Mouse (Mus musculus): ENCODE results near the gene Cadm1. TPM values are rescaled to one million over a fixed set of nuclear protein-coding genes. Genes with fewer than 3 reads are reported as not detected.

Gene Cadm1
- total RNA-seq, 2 experiments from 2014 or later, result 2.0 to 2.8 TPM

DNA sequence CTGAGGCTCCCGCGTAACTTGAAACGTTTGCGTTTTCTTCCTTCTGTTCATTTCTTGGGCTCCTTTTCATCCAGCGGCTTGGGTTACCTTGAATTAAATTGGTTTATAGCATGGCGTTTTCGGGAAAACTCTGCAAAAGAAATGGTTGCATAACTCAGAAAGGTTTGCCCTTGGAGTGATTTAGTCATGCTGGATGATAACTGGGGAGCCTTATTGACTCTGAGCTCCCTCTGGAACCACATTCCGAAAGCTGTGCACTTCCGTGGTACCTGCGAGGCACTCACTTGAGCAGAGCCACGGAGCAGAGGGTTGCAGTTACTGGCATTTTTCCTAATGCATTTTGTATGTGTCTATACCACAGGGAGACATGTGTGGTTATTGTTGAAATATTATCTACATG is 71.6 kb downstream of the Cadm1 start:
- intact Hi-C loops (cut with DNase I), result no loop called here
- DNase-seq, result no peak

DNA sequence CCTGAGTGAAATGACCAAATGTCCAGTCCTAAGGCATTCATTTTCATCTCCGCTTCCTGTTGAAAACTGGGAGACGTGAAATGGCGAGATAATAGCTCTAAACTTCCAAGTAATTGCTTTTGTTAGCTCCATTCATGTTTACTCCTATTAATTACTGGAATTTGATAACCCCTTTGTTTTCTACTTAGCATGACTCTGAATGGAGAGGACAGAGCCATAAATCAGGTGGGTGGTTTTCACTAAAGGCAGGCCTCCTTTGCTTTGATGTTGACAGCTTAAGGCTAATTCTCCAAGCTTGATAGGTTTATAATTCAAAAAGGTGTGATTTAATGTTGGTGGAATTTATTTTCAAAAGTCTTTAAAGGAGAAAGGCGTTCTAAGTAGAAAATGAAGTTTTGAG is 74.0 kb downstream of the Cadm1 start:
- no peak for DNase-seq
- intact Hi-C loops (cut with DNase I), result no loop called here

DNA sequence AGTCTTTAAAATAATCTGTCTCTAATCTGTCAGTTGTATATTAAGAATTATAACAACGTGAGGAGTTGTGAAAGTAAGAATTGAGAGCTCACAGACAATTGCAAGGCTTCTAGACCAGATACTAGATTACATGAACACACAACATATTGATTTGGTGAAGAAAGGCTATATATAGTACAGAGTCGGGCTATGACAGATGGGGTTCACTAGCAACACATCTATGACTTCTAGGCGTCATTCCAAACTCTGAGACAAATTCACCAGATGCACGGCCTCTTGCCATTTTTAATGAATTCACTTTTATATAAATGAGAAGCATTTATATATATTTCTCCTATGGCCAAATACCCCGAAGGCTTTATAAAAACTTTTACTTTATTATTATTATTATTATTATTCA is 75.7 kb downstream of the Cadm1 start:
- intact Hi-C loops (cut with DNase I), result no loop called here
- no peak for DNase-seq

DNA sequence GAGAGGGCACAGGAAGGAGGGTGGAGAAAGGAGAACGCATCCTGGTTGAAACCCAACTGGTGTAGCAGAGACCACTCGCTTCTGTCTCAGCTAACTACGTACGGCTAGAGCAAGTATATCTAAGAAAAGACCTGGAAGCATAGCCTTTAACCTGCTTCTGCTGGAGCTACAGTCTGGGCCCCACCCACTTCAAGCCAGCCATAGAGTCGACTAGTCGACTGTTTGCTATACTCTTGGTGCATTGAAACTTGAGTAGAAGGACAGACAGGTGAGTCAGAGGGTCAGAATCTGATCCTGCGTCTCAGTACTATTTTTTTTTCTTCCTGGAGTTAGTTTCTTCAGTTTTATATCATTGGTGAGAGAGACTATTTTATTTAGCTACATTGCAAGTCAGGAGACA is 78.5 kb downstream of the Cadm1 start:
- intact Hi-C loops (cut with DNase I), result no loop called here
- no peak for DNase-seq

DNA sequence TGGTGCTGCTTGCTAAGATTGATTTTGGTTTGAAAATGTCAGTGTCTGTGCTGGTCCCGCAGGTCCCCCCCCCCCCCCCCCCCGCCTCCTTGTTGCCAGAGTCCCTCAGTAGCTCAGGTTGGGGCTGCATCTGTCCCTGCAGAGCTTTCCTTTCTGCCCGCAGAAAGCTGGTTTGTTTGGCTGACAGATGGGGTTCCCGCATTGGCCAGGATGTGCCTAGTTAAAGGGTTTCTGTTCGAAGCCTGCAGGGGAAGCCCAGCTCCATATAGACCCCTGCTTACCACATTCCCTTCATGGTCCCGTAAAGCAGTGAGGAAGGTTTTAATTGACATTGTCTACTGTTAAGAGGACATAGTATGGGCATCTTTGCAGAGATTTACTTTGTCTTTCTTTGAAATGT is 78.9 kb downstream of the Cadm1 start:
- no peak for DNase-seq
- intact Hi-C loops (cut with DNase I), result no loop called here

DNA sequence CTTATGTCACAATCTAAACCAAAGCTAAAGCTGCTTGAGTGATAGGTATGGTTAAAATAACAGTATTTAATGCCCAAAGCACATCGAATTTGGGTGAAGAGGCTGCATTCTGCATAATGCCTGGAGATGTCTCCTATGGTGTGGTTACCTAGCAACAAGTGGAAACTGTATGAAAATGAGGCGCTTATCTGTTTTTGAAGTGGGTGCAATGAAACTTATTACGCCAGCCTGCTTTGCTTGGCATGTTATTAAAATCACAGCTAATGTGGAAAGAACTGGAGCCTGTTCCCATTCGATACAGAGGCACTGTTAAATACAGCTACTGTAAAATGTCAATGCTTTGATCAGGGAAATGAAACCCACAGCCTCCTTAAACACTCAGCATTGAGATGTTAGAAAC is 79.5 kb downstream of the Cadm1 start:
- intact Hi-C loops (cut with DNase I), result no loop called here
- DNase-seq, result no peak

DNA sequence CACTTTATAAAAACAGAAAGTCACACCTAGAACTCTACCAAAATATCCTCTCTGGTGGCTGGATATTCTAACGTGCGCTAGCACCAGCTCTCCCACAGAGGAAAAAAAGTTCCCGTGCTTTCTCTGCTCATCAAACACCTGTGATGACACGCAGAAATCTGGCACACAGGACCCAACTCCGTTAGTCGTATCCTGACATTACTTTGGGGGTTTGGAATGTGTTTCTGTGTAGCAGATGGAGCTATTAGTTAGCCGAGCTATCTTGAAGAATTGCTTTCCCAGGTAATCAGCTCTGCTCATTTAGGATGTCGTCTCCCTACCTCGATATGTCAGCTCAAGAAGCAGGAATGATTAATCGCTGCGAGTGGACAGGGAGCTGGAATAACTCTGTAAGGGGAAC is 80.3 kb downstream of the Cadm1 start:
- DNase-seq, result no peak
- intact Hi-C loops (cut with DNase I), result no loop called here

DNA sequence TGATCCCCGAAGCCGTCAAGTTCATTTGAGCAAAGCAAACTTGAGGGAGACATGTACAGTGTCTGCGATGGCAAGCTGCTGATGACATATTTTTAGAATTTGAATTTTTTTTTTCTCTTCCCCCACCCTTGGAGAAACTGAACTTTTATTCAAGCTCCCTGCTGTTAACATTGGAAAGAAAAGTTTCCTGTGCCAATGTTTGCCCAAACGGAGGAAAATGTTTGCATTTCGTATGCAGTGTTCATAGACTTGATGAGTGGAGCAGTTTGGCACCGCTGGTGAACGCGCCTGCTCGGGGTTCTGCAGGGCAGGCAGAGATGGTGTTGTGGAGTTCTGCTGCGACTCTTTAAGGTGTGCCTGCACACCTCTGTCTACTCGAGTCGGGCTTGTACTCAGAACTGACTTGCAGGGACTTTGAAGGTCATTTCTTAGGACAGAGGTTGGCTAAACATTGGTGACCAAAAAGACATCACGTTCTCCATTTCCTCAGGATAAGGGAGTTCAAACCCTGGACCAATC is 83.0 kb downstream of the Cadm1 start:
- intact Hi-C loops (cut with DNase I), result no loop called here
- DNase-seq, result no peak

DNA sequence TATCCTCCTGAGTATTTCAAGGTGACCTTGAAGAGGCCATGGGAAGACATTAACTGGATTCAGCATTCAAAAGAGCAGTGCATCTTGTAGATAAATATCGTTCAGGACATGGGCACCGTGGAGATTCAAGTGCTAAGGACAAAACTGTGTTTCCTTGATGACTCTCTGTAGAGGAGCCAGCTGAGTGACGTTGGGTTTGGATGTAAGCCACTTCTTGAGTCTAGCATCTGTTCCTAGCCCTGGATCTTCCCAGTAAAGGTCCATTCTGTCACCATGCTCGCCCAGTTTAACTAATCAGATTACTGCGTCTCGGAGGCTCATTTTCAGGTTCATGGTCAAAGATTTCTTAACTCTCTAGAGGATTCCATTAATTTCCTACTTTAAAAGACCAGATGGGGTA is 85.1 kb downstream of the Cadm1 start:
- peak in 1 of 2 experiments; percentile 21 for DNase-seq
- intact Hi-C loops (cut with DNase I), result no loop called here

DNA sequence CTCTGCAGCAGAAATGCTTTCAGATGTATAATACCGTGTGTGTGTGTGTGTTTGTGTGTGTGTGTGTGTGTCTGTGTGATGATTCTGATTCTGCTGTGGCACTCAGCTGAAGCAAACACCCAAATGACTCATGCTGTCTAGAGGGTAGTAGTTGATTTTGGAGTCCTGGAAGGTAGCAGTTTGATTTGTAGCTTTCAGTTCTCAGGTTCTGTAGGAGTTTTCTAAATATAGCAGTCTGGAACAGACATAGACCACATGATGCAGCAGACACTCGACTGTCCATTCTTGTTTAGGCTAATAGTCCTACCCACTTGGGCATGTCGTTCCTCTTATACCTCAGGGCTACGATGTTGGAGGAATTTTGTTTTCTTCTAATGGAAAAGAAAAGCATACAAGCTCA is 86.4 kb downstream of the Cadm1 start:
- intact Hi-C loops (cut with DNase I), result no loop called here
- DNase-seq, result no peak

DNA sequence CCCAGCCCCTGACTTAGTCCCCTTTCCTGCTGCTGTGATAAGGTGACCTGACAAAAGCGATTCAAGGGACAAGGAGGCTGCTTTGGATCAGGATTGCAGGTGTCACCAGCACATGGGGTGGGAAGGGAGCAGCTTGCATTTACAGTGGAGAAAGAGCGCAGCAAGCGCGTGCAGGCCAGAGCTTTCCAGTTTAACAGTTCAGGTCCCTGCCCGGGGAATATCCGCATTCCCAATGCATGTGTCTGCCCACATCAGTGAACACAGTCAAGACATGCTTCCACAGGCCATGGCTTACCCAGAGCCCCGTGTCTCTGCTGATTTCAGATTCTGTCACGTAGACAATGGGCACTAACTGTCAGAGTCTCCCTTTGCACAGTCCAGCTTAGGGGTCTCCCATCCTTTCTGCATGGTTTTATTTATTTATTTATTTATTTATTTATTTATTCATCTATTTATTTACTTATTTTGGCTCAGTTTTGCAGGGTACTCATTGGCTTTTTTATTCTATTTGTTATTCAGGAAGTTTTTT is 89.6 kb downstream of the Cadm1 start:
- intact Hi-C loops (cut with DNase I), result no loop called here
- no peak for DNase-seq

DNA sequence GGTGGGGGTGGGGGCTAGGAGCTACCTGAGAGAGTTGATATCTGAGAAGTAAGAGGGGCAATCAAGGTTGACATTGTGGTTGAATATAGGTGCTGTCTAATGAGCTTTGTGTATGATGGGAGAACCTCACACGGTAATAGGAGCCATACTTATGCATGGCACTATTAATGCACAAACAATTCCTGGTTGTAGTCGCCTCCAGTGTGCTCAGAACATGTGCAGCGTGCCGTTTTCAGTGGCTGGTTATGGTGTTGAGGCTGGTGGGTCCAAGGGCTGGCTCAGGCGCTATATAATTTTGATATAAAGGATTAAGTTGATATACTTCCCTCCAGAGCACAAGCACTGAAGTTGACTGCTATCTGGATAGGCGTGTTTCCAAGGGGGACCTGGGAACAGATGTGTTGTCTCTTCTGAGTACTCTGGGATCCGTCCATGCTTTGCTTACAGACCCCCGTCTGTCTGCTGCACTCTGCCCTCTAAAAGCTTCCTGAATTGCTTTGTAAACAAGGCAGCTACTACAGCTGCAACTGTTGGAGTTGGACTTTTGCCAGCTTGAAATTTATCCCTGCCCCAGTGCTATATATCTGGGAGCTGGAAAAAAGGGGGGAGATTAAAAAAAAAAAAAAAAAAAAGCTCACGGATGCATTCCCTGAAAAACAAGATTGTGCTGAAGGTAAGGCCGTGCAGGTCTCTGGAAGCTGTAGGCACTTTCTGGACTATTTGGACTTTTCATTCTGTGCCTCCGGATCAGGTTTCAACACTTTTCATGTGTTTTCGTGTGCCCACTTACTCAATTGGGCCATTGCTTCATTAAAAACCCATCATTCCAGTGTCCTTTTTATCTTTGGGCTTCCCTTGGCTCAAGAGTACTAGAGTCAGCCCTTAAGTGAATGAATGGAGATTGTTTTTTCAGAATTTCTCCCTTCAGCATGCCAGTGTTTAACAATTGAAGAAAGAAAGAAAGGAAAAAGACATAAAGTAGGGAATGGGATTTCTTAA is 93.8 kb downstream of the Cadm1 start:
- DNase-seq, result no peak
- intact Hi-C loops (cut with DNase I), result no loop called here

DNA sequence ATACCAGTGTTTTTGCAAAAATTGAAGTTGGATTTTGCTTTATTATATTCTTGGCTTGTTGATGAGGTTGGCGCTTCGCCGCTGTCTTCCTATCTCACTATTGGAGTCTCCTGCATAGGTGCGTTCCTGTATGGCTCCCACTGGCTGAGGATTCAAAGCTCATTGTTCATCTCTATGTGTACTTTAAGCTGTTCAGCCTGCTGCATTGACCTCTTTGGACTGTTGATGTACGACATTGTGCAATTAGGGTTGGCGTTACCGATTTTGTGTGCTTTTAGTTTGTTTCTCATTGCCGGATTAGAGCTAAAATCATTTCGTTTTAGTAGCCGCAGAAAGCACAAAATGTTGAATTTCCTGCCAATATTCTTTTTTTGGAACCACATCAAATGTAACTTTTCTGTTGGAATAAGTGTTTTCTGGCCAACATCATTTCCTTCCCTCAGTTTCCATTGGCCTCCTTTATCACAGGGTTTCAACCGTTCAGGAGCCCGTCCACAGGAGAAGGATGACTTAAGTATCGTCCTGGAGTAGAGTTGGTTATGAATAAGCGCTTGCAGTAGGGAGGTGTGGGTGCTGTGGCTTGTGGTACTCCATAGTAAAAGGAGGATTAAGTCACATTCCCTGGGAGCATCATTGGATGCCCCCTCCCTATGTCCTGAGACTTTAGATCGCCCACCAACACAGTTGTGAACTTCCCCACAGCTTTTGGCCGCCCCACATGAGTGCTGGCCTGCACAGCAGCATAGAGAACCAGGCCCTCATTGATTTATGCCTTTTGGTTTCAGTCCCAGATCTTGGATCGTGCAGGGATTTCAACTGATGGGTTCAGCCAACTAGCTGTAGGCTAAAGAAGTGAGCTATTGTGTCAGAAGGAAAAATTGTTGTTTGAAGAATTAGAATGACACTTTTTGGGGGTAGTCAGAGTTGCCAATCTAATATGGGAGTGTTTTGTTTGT is 94.9 kb downstream of the Cadm1 start:
- intact Hi-C loops (cut with DNase I), result no loop called here
- peak; percentile 13 to 17 for DNase-seq

DNA sequence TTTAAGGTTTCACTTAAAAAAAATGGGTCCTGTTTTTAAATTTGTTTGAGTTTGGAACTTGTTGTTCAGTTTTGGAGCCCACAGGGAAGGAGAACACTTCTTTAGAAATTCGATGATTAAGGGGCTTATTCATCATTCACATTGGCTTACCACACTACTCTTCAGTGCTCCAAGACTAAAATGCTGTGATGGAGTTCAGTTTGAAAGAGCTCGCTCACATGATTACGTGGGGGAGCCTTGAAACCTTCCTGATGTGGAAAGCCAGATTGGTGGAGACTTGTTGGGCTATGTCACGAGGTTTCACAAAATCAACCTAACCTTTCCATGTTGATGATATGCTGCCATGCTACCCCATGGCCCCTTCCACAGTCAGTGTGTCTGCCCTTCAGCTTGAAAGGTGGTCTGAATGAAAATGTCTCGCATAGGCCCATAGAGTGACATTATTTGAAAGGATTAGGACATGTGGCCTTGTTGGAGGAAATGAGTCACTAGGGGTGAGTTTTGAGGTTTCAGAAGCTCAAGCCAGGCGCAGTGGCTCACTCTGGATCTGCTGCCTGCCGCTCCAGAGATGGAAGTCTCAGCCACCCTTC is 95.7 kb downstream of the Cadm1 start:
- intact Hi-C loops (cut with DNase I), result no loop called here
- no peak for DNase-seq

DNA sequence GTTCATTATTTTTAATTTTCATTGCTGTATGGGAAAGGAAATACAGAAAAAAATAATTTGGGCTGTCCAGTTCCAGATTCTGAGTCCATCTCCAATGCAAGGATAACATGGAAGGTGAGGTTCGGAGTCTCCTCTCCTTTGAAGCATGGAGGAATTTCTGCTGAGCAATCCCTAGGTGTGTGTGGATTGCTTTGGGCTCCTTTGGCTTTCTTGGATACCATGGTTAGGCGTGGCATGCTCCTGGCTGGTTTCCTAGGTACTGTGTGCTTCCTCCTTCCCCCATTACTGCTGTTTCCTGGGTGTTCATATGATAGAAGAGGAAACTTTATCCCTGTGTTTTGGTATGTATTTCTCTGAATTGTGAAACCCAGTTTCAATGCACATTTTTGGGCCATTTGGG is 98.0 kb downstream of the Cadm1 start:
- intact Hi-C loops (cut with DNase I), result no loop called here

DNA sequence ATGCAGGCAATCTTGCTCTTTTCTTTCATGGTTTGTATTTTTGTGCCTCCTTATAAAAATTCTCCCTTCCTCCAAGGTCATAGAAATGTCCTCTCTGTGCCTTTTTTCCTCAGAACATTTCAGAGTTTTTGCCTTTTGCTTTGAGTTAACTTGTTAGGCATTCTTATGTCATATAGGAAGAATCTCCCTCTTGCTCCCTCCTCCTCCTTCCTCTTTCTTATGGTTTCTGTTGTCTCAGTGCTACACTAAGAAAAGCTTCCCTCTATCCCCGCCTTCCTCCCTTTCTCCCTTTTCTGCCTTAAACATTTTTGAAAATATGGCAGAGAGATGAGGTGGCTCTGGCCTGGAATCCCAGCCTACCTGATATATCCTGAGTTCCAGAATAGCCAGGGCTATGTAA is 98.6 kb downstream of the Cadm1 start:
- DNase-seq, result no peak
- intact Hi-C loops (cut with DNase I), result no loop called here

More for the DNA sequence above, 98.0 kb downstream of the Cadm1 start:
- no peak for DNase-seq

DNA sequence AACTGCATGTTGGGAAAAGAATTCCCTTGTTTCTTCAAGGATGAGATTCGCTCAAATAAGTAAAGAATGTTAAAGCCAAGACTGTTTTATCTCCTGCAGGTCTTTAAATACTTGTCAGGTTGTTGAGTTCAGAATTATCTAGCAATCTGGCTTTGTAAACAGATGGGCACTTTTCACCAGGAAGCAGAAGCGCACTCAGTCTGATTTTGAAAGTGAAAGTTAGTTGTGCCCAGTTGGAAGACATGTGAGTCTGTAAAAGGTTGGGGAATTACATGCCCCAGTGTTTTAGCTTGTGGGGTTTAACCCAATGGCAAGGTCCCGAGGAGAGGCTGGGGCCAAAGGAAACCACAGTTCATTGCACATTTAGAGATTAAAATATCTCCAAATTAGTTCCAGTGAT is 104.7 kb downstream of the Cadm1 start:
- no peak for DNase-seq
- intact Hi-C loops (cut with DNase I), result no loop called here

DNA sequence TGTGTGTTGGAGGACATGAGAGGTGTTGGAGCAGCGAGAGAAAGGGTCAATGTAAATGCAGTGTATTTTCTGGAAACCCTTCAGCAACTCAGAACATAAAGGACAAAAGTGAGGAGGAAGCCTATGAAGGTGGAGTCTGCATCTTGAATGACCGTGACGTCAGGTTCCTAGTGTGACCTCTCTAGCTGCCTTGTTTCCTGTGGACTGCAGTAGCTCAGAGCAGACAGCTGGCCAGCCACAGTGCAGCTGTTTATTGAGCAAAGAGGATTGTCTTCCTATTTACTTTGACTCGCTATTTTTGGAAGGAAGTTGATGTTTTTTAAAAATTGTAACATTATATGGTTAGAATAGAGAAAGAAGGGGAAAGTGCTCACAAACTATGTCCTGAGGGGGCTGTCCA is 112.7 kb downstream of the Cadm1 start:
- intact Hi-C loops (cut with DNase I), result no loop called here
- DNase-seq, result no peak

DNA sequence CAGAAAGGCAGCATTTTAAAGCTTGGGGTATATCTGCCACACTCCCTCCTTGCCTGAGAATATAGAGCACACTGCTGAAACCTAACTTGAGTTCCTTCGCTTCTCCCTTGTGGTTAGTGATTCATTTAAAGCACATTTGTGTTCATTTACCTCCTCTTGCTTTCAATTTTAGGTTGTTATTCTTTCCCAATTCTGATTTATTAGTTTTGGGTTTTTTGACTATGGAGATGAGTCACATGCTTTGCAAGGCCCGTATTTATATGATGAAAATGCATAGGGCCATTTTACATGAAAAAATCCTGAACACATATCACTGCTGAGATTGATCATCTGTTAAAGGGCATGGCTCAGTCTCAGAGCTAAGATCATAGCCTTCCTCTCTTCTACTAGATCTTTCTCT is 115.1 kb downstream of the Cadm1 start:
- intact Hi-C loops (cut with DNase I), result no loop called here
- no peak for DNase-seq

DNA sequence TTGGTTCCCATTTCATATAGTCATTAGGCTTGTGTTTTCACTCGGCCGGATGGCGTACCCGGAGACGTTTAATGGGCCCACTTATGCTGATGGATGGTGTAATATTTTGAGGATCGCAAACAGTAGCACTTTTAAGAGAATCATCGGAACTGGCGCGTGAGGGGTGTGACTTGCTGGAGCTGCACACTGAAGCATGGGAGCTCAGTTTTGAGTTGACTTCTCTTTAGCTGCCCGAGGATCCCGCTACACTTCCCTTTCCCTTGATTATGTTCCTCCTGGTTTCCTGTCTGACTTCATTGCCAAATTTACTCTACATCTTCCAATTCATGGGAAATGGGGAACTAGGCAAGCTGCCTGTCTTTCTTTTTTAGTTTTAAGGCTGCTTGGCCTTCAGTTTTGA is 121.5 kb downstream of the Cadm1 start:
- intact Hi-C loops (cut with DNase I), result no loop called here
- DNase-seq, result no peak

DNA sequence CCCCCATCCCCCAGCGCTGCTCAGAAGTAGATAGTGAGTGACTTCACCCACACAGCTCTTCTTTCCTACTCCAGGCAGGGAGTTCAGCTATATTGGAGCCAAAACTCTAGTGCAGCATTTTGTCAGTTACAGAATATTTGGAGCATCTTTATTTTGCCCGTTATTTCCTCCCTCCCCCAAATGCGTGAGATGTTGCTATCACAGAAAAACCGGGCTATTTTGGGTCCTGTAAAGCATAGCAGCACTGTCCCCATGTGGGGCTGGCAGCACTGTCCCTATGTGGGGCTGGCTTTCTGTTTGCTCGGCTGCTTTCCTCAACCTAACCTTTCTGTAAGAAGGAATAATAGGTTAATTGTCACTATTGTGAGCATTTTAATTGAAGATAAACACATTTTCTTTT is 122.2 kb downstream of the Cadm1 start:
- intact Hi-C loops (cut with DNase I), result no loop called here
- DNase-seq, result no peak

All from heart, postnatal 36 days (tissue).